Comparison of ENCODE assay signal across 13 mouse cellular contexts in genomic region chr5:27842671-27843320, GRCm38 (mm10). TPM values are rescaled to one million over a fixed set of nuclear protein-coding genes. Genes with fewer than 3 reads are reported as not detected.
A peak's percentile ranks its signal among the peaks of the same experiment; 100 is the strongest.
DNase-seq lines count a peak whose midpoint lies in the region; ATAC-seq and TF ChIP-seq lines count a peak whose summit lies in the region.
"Had no signal": no experiment of that assay in that cellular context is flagged by ENCODE, and none has a peak within 500 bp of the region (broad histone marks: within the 10 kb centered on the region; RNA-seq: fewer than 3 reads in every experiment).

No protein-coding gene starts in this region.

- no peaks in the 10 kb centered on the region for H3K36me3 ChIP-seq in hindbrain, embryonic 16.5 days (ENCODE audit: control insufficient read depth, insufficient read depth, low read length)

- TF ChIP-seq CTCF in cerebellum, adult 2 months (IDR thresholded peaks at IDR 0.05; ENCODE audit: borderline replicate concordance, insufficient read depth, low read depth, low read length) = no peak
- no peak for TF ChIP-seq CTCF in olfactory bulb, adult 2 months (IDR thresholded peaks at IDR 0.05; ENCODE audit: insufficient read depth, low read depth, low read length)
- TF ChIP-seq CTCF in gastrocnemius, adult 2 months (IDR thresholded peaks at IDR 0.05) = no peak

- H3K27ac ChIP-seq in cerebellum, adult 2 months (ENCODE audit: insufficient read depth, low read length) = no peak overlapping the region
- H3K27ac ChIP-seq in hindbrain, embryonic 16.5 days (ENCODE audit: low read depth, low read length) = no peak overlapping the region
- H3K27ac ChIP-seq in olfactory bulb, adult 2 months (ENCODE audit: insufficient read depth, low read depth, low read length) = no peak overlapping the region
- H3K27ac ChIP-seq in gastrocnemius, adult 2 months = no peak overlapping the region

- H3K4me1 ChIP-seq in cerebellum, adult 2 months (ENCODE audit: control insufficient read depth, insufficient read depth, low read length) = no peaks in the 10 kb centered on the region; the same call in 1 of the 2 replicates
- peaks cover 8% of the 10 kb centered on the region for H3K4me1 ChIP-seq in hindbrain, embryonic 16.5 days (ENCODE audit: control insufficient read depth, insufficient read depth, low read depth, low read length)
- peaks cover 19% of the 10 kb centered on the region for H3K4me1 ChIP-seq in olfactory bulb, adult 2 months (ENCODE audit: control insufficient read depth, insufficient read depth, low read length)

- peak overlapping the region; percentile 50 for H3K4me3 ChIP-seq in cerebellum, adult 2 months (replicated peaks; ENCODE audit: insufficient read depth, low read depth, low read length)
- H3K4me3 ChIP-seq in hindbrain, embryonic 16.5 days (ENCODE audit: low read length) = peak overlapping the region; percentile 58
- peak overlapping the region; percentile 83 for H3K4me3 ChIP-seq in olfactory bulb, adult 2 months (ENCODE audit: insufficient read depth, low read depth, low read length)
- H3K4me3 ChIP-seq in gastrocnemius, adult 2 months = no peak overlapping the region

- 68% methylated on average over 28 of the region's 28 CpGs for WGBS in cerebellum, adult 2 months
- WGBS in hindbrain, embryonic 16.5 days = 74% methylated on average over 28 of the region's 28 CpGs
- WGBS in olfactory bulb, adult 2 months = 69% methylated on average over 28 of the region's 28 CpGs

- DNase-seq in heart, adult 11 months = peak; percentile 79
- DNase-seq in heart, postnatal 14 days = no peak
- peak; percentile 18 to 21 for DNase-seq in cerebellum, adult 2 months
- DNase-seq in gastrocnemius, adult 2 months = no peak
- DNase-seq in kidney, adult 18-20 months = no peak
- DNase-seq in kidney, postnatal 4 days = no peak
- DNase-seq: B cell, adult 2 months; gastrocnemius, postnatal 36 days had no signal

- H3K4me2 ChIP-seq in hindbrain, embryonic 16.5 days (ENCODE audit: low read length) = peak overlapping the region; percentile 86

- ATAC-seq in hindbrain, embryonic 16.5 days = peak; percentile 49
- ATAC-seq: intestine, embryonic 16.5 days had no signal

- no peaks in the 10 kb centered on the region for H3K27me3 ChIP-seq in cerebellum, adult 2 months (ENCODE audit: control insufficient read depth, insufficient read depth, low read length)
- no peaks in the 10 kb centered on the region for H3K27me3 ChIP-seq in hindbrain, embryonic 16.5 days (replicated peaks; ENCODE audit: control insufficient read depth, insufficient read depth, low read length)

- H3K9ac ChIP-seq in hindbrain, embryonic 16.5 days (ENCODE audit: low read depth, low read length) = peak overlapping the region; percentile 77

- no peaks in the 10 kb centered on the region for H3K9me3 ChIP-seq in hindbrain, embryonic 16.5 days (ENCODE audit: control insufficient read depth, low read length)

- no peak for TF ChIP-seq POLR2A in cerebellum, adult 2 months (IDR thresholded peaks at IDR 0.05; ENCODE audit: borderline replicate concordance, insufficient read depth, low read length)
- no peak for TF ChIP-seq POLR2A in olfactory bulb, adult 2 months (IDR thresholded peaks at IDR 0.05; ENCODE audit: insufficient read depth, low read depth, low read length)

- intact Hi-C loops in heart, postnatal 14 days (cut with DNase I) = no loop called here
- intact Hi-C loops in gastrocnemius, adult 2 months (cut with DNase I) = no loop called here

RNA-seq across cellular contexts. Expression of gene Htr5a, which starts 0.8 kb away (rescaled TPM):
- total RNA-seq in heart, postnatal 14 days (2021) = not detected
- 3.6 TPM in 2 replicates for polyA plus RNA-seq in cerebellum, adult 2 months (2012; rRNA removed)
- 1.9 and 2.0 TPM in 2 replicates for polyA plus RNA-seq in hindbrain, embryonic 16.5 days (2015; fragmentation: Nextera tagmentation; extraction: Ambion mirVana)
- polyA plus RNA-seq in olfactory bulb, adult 2 months (2012; ENCODE audit: insufficient read depth, insufficient read length, low replicate concordance, missing spikeins) = not detected in 2 replicates
- total RNA-seq in gastrocnemius, adult 2 months (2021) = not detected
- total RNA-seq: common myeloid progenitor, adult 5-6 weeks; gastrocnemius, postnatal 36 days had no signal
- polyA plus RNA-seq: intestine, embryonic 16.5 days; liver, embryonic 16.5 days had no signal

RNA-seq across cellular contexts. Expression of gene Paxip1, which starts 51.3 kb away (rescaled TPM):
- 10 to 100 TPM; 17.4 to 18.8 TPM for total RNA-seq in heart, postnatal 14 days (2021)
- 32.1 and 34.3 TPM in 2 replicates for polyA plus RNA-seq in cerebellum, adult 2 months (2012; rRNA removed)
- 19.6 and 25.8 TPM in 2 replicates for polyA plus RNA-seq in hindbrain, embryonic 16.5 days (2015; fragmentation: Nextera tagmentation; extraction: Ambion mirVana)
- polyA plus RNA-seq in olfactory bulb, adult 2 months (2012; ENCODE audit: insufficient read depth, insufficient read length, low replicate concordance, missing spikeins) = not detected in 2 replicates
- total RNA-seq in gastrocnemius, adult 2 months (2021) = 10 to 100 TPM; 11.5 to 12.7 TPM

Comparison
In these comparisons a context has a peak if more than half of its experiments do, and no peak if none do; other contexts are left out.
1. DNase-seq: peak in heart, adult 11 months (single experiment) and cerebellum, adult 2 months (2 of 2); none in heart, postnatal 14 days (0 of 2), gastrocnemius, adult 2 months (single experiment), kidney, adult 18-20 months (single experiment) and kidney, postnatal 4 days (0 of 2).
2. RNA of gene Paxip1, which starts 51.3 kb away (polyA plus RNA-seq): 32.1 to 34.3 TPM in cerebellum, adult 2 months and 19.6 to 25.8 TPM in hindbrain, embryonic 16.5 days; not detected in olfactory bulb, adult 2 months; every median in the first group is over 10 times any median in the second.